Mouse (Mus musculus) midbrain, embryonic 15.5 days (tissue): ENCODE data around the gene Ctnnbl1. TPM values are rescaled to one million over a fixed set of nuclear protein-coding genes. Genes with fewer than 3 reads are reported as not detected.

Source experiments
- ATAC-seq: fragments of 200-750 bp; cut with Nextera tagmentation; replicated peaks from 2 replicates; pipeline ENCODE4 v1.8.0; 2017; ENCODE audit warnings: moderate TSS enrichment
- H3K27ac ChIP-seq: fragments of 300-500 bp; sonication (generic); 2 replicates; pipeline ENCODE4 v1.5.1; 2015; ENCODE audit warnings: mild to moderate bottlenecking, inconsistent platforms
- H3K27me3 ChIP-seq: fragments of 300-500 bp; sonication (generic); replicated peaks from 2 replicates; pipeline ENCODE4 v1.6.1; 2015; ENCODE audit warnings: inconsistent platforms
- H3K36me3 ChIP-seq: fragments of 300-500 bp; sonication (generic); replicated peaks from 2 replicates; pipeline ENCODE4 v1.6.1; 2015; ENCODE audit warnings: inconsistent platforms
- H3K4me1 ChIP-seq: fragments of 300-500 bp; sonication (generic); 2 replicates; pipeline ENCODE4 v1.6.1; 2015; ENCODE audit warnings: inconsistent platforms
- H3K4me2 ChIP-seq: fragments of 300-500 bp; sonication (generic); 2 replicates; pipeline ENCODE4 v1.6.1; 2015; ENCODE audit warnings: inconsistent platforms, mild to moderate bottlenecking, moderate library complexity
- H3K4me3 ChIP-seq: fragments of 300-500 bp; sonication (generic); 2 replicates; pipeline ENCODE4 v1.5.1; 2015; ENCODE audit warnings: mild to moderate bottlenecking, inconsistent platforms
- H3K9ac ChIP-seq: fragments of 300-500 bp; sonication (generic); 2 replicates; pipeline ENCODE4 v1.6.1; 2015; ENCODE audit warnings: mild to moderate bottlenecking, inconsistent platforms
- H3K9me3 ChIP-seq: fragments of 300-500 bp; sonication (generic); 2 replicates; pipeline ENCODE4 v1.6.1; 2016; ENCODE audit warnings: inconsistent platforms
- WGBS: fragments of 180-500 bp; shearing (Covaris S2); methylation state at CpG from one replicate; pipeline ENCODE4 v1.1.7; 2015; ENCODE audit warnings: mixed read lengths; 5-methylcytosine and 5-hydroxymethylcytosine counted together
- polyA plus RNA-seq: library from polyadenylated mRNA; unstranded; fragments of >200 nt; fragmentation: Nextera tagmentation; extraction: Ambion mirVana; gene quantifications from 2 replicates; pipeline ENCODE4 v1.2.1, GENCODE M21; 2015

Ctnnbl1 gene
- polyA plus RNA-seq, 1 experiment from 2014 or later: 68.0 TPM

- H3K4me1 ChIP-seq: peaks cover 74% of the 10 kb centered on the region
- H3K27ac ChIP-seq: peak overlapping the region; percentile 39; the same call in 1 of the 2 replicates
- 4% methylated on average over 10 of the region's 10 CpGs for WGBS
- no peaks in the 10 kb centered on the region for H3K9me3 ChIP-seq
- no peaks in the 10 kb centered on the region for H3K36me3 ChIP-seq
- no peaks in the 10 kb centered on the region for H3K27me3 ChIP-seq
- peak overlapping the region; percentile 28; the same call in 1 of the 2 replicates for H3K9ac ChIP-seq
- peak overlapping the region; percentile 21 for H3K4me3 ChIP-seq
- ATAC-seq: no peak
- peak overlapping the region; percentile 82 for H3K4me2 ChIP-seq
Observed at GRCm38 (mm10) chr2:157918529-157918928, 181.3 kb downstream of the Ctnnbl1 start.

GRCm38 (mm10) chr2:157921551-157921950, 184.3 kb downstream of the Ctnnbl1 start:
- 68% methylated on average over 7 of the region's 7 CpGs for WGBS
- no peak overlapping the region for H3K4me3 ChIP-seq
- no peak overlapping the region for H3K9ac ChIP-seq
- H3K27me3 ChIP-seq: no peaks in the 10 kb centered on the region
- peak overlapping the region; percentile 19; the same call in 1 of the 2 replicates for H3K4me2 ChIP-seq
- ATAC-seq: no peak
- H3K4me1 ChIP-seq: peaks cover 72% of the 10 kb centered on the region
- H3K36me3 ChIP-seq: no peaks in the 10 kb centered on the region
- no peak overlapping the region for H3K27ac ChIP-seq
- no peaks in the 10 kb centered on the region for H3K9me3 ChIP-seq

GRCm38 (mm10) chr2:157923406-157923805, 186.2 kb downstream of the Ctnnbl1 start:
- Histone ChIP-seq H3K9ac (peak overlapping the region; percentile 13; the same call in 1 of the 2 replicates), H3K27me3 (no peaks in the 10 kb centered on the region), H3K4me2 (peak overlapping the region; percentile 27), H3K9me3 (no peaks in the 10 kb centered on the region), H3K4me3 (no peak overlapping the region), H3K36me3 (no peaks in the 10 kb centered on the region), H3K4me1 (peaks cover 75% of the 10 kb centered on the region), H3K27ac (peak overlapping the region; percentile 55)
- no peak for ATAC-seq
- 4% methylated on average over 7 of the region's 7 CpGs for WGBS

GRCm38 (mm10) chr2:157924504-157924903, 187.3 kb downstream of the Ctnnbl1 start:
- no peaks in the 10 kb centered on the region for H3K9me3 ChIP-seq
- no peak overlapping the region for H3K4me3 ChIP-seq
- no peak overlapping the region for H3K27ac ChIP-seq
- H3K27me3 ChIP-seq: no peaks in the 10 kb centered on the region
- peaks cover 74% of the 10 kb centered on the region for H3K4me1 ChIP-seq
- ATAC-seq: no peak
- H3K36me3 ChIP-seq: no peaks in the 10 kb centered on the region
- 66% methylated on average over 5 of the region's 5 CpGs for WGBS
- no peak overlapping the region for H3K9ac ChIP-seq
- H3K4me2 ChIP-seq: no peak overlapping the region

GRCm38 (mm10) chr2:157926502-157926901, 189.3 kb downstream of the Ctnnbl1 start:
- Histone ChIP-seq H3K4me2 (no peak overlapping the region), H3K9ac (no peak overlapping the region)
- no peak for ATAC-seq

GRCm38 (mm10) chr2:157926927-157927326, 189.7 kb downstream of the Ctnnbl1 start:
- peak overlapping the region; percentile 28; the same call in 1 of the 2 replicates for H3K4me2 ChIP-seq
- no peaks in the 10 kb centered on the region for H3K9me3 ChIP-seq
- H3K9ac ChIP-seq: peak overlapping the region; percentile 13; the same call in 1 of the 2 replicates
- H3K4me1 ChIP-seq: peaks cover 61% of the 10 kb centered on the region
- H3K36me3 ChIP-seq: no peaks in the 10 kb centered on the region
- H3K4me3 ChIP-seq: no peak overlapping the region
- WGBS: 64% methylated on average over 3 of the region's 3 CpGs
- H3K27ac ChIP-seq: peak overlapping the region; percentile 31
- no peak for ATAC-seq
- H3K27me3 ChIP-seq: no peaks in the 10 kb centered on the region

More at GRCm38 (mm10) chr2:157926502-157926901, 189.3 kb downstream of the Ctnnbl1 start:
- Histone ChIP-seq H3K36me3 (no peaks in the 10 kb centered on the region), H3K4me1 (peaks cover 65% of the 10 kb centered on the region), H3K4me3 (no peak overlapping the region), H3K27me3 (no peaks in the 10 kb centered on the region), H3K9me3 (no peaks in the 10 kb centered on the region), H3K27ac (peak overlapping the region; percentile 31; the same call in 1 of the 2 replicates)
- 24% methylated on average over 7 of the region's 7 CpGs for WGBS

- peak overlapping the region; percentile 28 for H3K4me2 ChIP-seq
- H3K36me3 ChIP-seq: no peaks in the 10 kb centered on the region
- peaks cover 56% of the 10 kb centered on the region for H3K4me1 ChIP-seq
- no peak for ATAC-seq
- H3K4me3 ChIP-seq: no peak overlapping the region
- H3K27me3 ChIP-seq: no peaks in the 10 kb centered on the region
- 38% methylated on average over 20 of the region's 20 CpGs for WGBS
- peak overlapping the region; percentile 31 for H3K27ac ChIP-seq
- peak overlapping the region; percentile 13; the same call in 1 of the 2 replicates for H3K9ac ChIP-seq
- no peaks in the 10 kb centered on the region for H3K9me3 ChIP-seq
Observed at GRCm38 (mm10) chr2:157927397-157927796, 190.2 kb downstream of the Ctnnbl1 start.

- Histone ChIP-seq H3K27me3 (no peaks in the 10 kb centered on the region), H3K9me3 (no peaks in the 10 kb centered on the region), H3K4me3 (no peak overlapping the region), H3K27ac (peak overlapping the region; percentile 31), H3K4me1 (peaks cover 52% of the 10 kb centered on the region), H3K4me2 (peak overlapping the region; percentile 28), H3K9ac (no peak overlapping the region), H3K36me3 (no peaks in the 10 kb centered on the region)
- 20% methylated on average over 2 of the region's 2 CpGs for WGBS
- no peak for ATAC-seq
Observed at GRCm38 (mm10) chr2:157927815-157928214, 190.6 kb downstream of the Ctnnbl1 start.

- Histone ChIP-seq H3K36me3 (peaks cover 7% of the 10 kb centered on the region; the same call in 1 of the 2 replicates), H3K9ac (no peak overlapping the region), H3K4me1 (peaks cover 34% of the 10 kb centered on the region), H3K4me2 (no peak overlapping the region), H3K27ac (no peak overlapping the region), H3K9me3 (no peaks in the 10 kb centered on the region), H3K4me3 (no peak overlapping the region), H3K27me3 (no peaks in the 10 kb centered on the region)
- no peak for ATAC-seq
- WGBS: 80% methylated on average over 4 of the region's 4 CpGs
Observed at GRCm38 (mm10) chr2:157932655-157933054, 195.5 kb downstream of the Ctnnbl1 start.

- H3K27me3 ChIP-seq: no peaks in the 10 kb centered on the region; the same call in 1 of the 2 replicates
- peaks cover 17% of the 10 kb centered on the region for H3K4me1 ChIP-seq
- no peak overlapping the region for H3K9ac ChIP-seq
- no peak for ATAC-seq
- no peaks in the 10 kb centered on the region for H3K9me3 ChIP-seq
- H3K27ac ChIP-seq: no peak overlapping the region
- no peak overlapping the region for H3K4me2 ChIP-seq
- 77% methylated on average over 11 of the region's 11 CpGs for WGBS
- no peak overlapping the region for H3K4me3 ChIP-seq
- peaks cover 7% of the 10 kb centered on the region; the same call in 1 of the 2 replicates for H3K36me3 ChIP-seq
Observed at GRCm38 (mm10) chr2:157935444-157936171, 198.4 kb downstream of the Ctnnbl1 start.

- no peak for ATAC-seq
- Histone ChIP-seq H3K36me3 (peaks cover 7% of the 10 kb centered on the region; the same call in 1 of the 2 replicates), H3K4me1 (peaks cover 26% of the 10 kb centered on the region), H3K27ac (no peak overlapping the region), H3K9me3 (no peaks in the 10 kb centered on the region), H3K27me3 (peaks cover 5% of the 10 kb centered on the region; the same call in 1 of the 2 replicates), H3K4me3 (no peak overlapping the region), H3K4me2 (no peak overlapping the region), H3K9ac (no peak overlapping the region)
- WGBS: 79% methylated on average over 4 of the region's 4 CpGs
Observed at GRCm38 (mm10) chr2:157936676-157937075, 199.5 kb downstream of the Ctnnbl1 start.

- H3K27ac ChIP-seq: peak overlapping the region; percentile 26; the same call in 1 of the 2 replicates
- H3K4me2 ChIP-seq: peak overlapping the region; percentile 28; the same call in 1 of the 2 replicates
- WGBS: 10% methylated on average over 18 of the region's 18 CpGs
- H3K9me3 ChIP-seq: no peaks in the 10 kb centered on the region
- H3K27me3 ChIP-seq: peaks cover 5% of the 10 kb centered on the region; the same call in 1 of the 2 replicates
- H3K4me1 ChIP-seq: peaks cover 32% of the 10 kb centered on the region
- no peak for ATAC-seq
- H3K9ac ChIP-seq: 0 out of 2 replicates have a peak overlapping the region, but pooled peaks have one; percentile 8
- H3K4me3 ChIP-seq: no peak overlapping the region
- peaks cover 7% of the 10 kb centered on the region; the same call in 1 of the 2 replicates for H3K36me3 ChIP-seq
Observed at GRCm38 (mm10) chr2:157940586-157941185, 203.5 kb downstream of the Ctnnbl1 start.
